Mouse (Mus musculus) left cerebral cortex, postnatal 25 days (tissue): ENCODE results near the gene Nyx. TPM values are rescaled to one million over a fixed set of nuclear protein-coding genes. Genes with fewer than 3 reads are reported as not detected.
A peak's percentile ranks its signal among the peaks of the same experiment; 100 is the strongest.

ENCODE experiments used
- DNase-seq, 2 experiments: peaks; one replicate each; pipeline ENCODE4 v3.0.0; 2022; ENCODE audit warnings: low spot score in 2 of 2, mixed read lengths in 1 of 2
- intact Hi-C: fragments of 180-260 bp; cut with DNase I; formaldehyde crosslinking; loops from one replicate; pipeline ENCODE4 v1.15.1; 2025
- total RNA-seq, 2 experiments: library from RNA; stranded (reverse); gene quantifications; 2 replicates each; pipeline ENCODE4 v1.2.3; 2021

Nyx gene
- total RNA-seq, 2 experiments from 2014 or later = 0.23 to 0.55 TPM

GRCm38 (mm10) chrX:13489001-13489400 is 23.1 kb downstream of the Nyx start:
- intact Hi-C loops = no loop called here
- no peak for DNase-seq

- intact Hi-C loops = no loop called here
- no peak for DNase-seq
Measured at GRCm38 (mm10) chrX:13489761-13490160, 23.9 kb downstream of the Nyx start.

- intact Hi-C loops = no loop called here
Measured at GRCm38 (mm10) chrX:13490941-13491340, 25.0 kb downstream of the Nyx start.

GRCm38 (mm10) chrX:13492922-13493321 is 27.0 kb downstream of the Nyx start:
- intact Hi-C loops = no loop called here

More at GRCm38 (mm10) chrX:13490941-13491340, 25.0 kb downstream of the Nyx start:
- no peak for DNase-seq

GRCm38 (mm10) chrX:13494892-13495703 is 29.2 kb downstream of the Nyx start:
- intact Hi-C loops = no loop called here
- no peak for DNase-seq

More at GRCm38 (mm10) chrX:13492922-13493321, 27.0 kb downstream of the Nyx start:
- no peak for DNase-seq

- intact Hi-C loops = no loop called here
Measured at GRCm38 (mm10) chrX:13500284-13500683, 34.4 kb downstream of the Nyx start.

GRCm38 (mm10) chrX:13502862-13503375 is 37.0 kb downstream of the Nyx start:
- intact Hi-C loops = no loop called here

More at GRCm38 (mm10) chrX:13500284-13500683, 34.4 kb downstream of the Nyx start:
- no peak for DNase-seq

GRCm38 (mm10) chrX:13504389-13504788 is 38.5 kb downstream of the Nyx start:
- DNase-seq = no peak
- intact Hi-C loops = no loop called here

More at GRCm38 (mm10) chrX:13502862-13503375, 37.0 kb downstream of the Nyx start:
- peak; percentile 28 to 50 for DNase-seq

- DNase-seq = no peak
- intact Hi-C loops = no loop called here
Measured at GRCm38 (mm10) chrX:13506376-13506775, 40.5 kb downstream of the Nyx start.

GRCm38 (mm10) chrX:13513127-13513526 is 47.2 kb downstream of the Nyx start:
- intact Hi-C loops = loop anchor here (5.0 to 10.0 kb wide), 2 partner anchors 46 to 168 kb away; partner anchors contain the start of gene Nyx

GRCm38 (mm10) chrX:13513864-13514263 is 48.0 kb downstream of the Nyx start:
- peak in 1 of 2 experiments; percentile 77 for DNase-seq
- intact Hi-C loops = loop anchor here (5.0 to 10.0 kb wide), 2 partner anchors 47 to 169 kb away; partner anchors contain the start of gene Nyx

More at GRCm38 (mm10) chrX:13513127-13513526, 47.2 kb downstream of the Nyx start:
- DNase-seq = no peak

- DNase-seq = peak in 1 of 2 experiments; percentile 66
- intact Hi-C loops = loop anchor here (5.0 to 10.0 kb wide), 4 partner anchors 141 to 284 kb away; partner anchors contain the start of gene Ddx3x
Measured at GRCm38 (mm10) chrX:13516451-13516850, 50.5 kb downstream of the Nyx start.

- intact Hi-C loops = loop anchor here (5.0 to 10.0 kb wide), 4 partner anchors 139 to 286 kb away; partner anchors contain the start of gene Ddx3x
- no peak for DNase-seq
Measured at GRCm38 (mm10) chrX:13518019-13518418, 52.1 kb downstream of the Nyx start.

- intact Hi-C loops = loop anchor here (5.0 to 10.0 kb wide), 4 partner anchors 138 to 287 kb away; partner anchors contain the start of gene Ddx3x
- DNase-seq = peak in 1 of 2 experiments; percentile 42
Measured at GRCm38 (mm10) chrX:13518781-13519407, 53.0 kb downstream of the Nyx start.

- intact Hi-C loops = loop anchor here (5.0 to 10.0 kb wide), 4 partner anchors 138 to 287 kb away; partner anchors contain the start of gene Ddx3x
- DNase-seq = no peak
Measured at GRCm38 (mm10) chrX:13519408-13519783, 53.5 kb downstream of the Nyx start.

GRCm38 (mm10) chrX:13520566-13520965 is 54.7 kb downstream of the Nyx start:
- DNase-seq = no peak
- intact Hi-C loops = no loop called here

- DNase-seq = no peak
- intact Hi-C loops = no loop called here
Measured at GRCm38 (mm10) chrX:13521288-13521687, 55.4 kb downstream of the Nyx start.
